In the genomic region with DNA sequence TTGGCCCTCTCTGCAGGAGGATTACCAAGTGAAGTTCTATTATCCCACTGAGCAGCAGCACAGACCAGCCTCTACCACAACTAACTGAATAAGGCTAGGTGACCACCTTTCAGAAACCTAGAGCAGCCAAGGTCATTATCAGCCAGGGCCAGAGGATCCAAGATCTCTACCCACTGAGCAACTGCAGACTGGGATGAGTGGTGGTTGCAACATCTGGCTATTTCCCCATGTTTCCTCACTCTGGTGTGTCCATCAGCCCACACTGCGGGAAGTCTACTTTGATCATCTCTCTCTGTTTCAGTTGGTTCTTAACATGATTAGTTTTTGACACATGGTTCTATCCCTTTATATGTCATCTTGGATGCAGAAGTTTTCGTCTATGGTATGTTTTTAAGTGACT, we compare ENCODE assay signal across 22 mouse cellular contexts.
"Had no signal": no experiment of that assay in that cellular context is flagged by ENCODE, and none has a peak within 500 bp of the region (broad histone marks: within the 10 kb centered on the region; RNA-seq: fewer than 3 reads in every experiment).

No protein-coding gene starts in this region.

- H3K4me3 ChIP-seq: gastrocnemius, adult 2 months; heart, adult 2 months; heart, embryonic 12.5 days; hindbrain, embryonic 12.5 days; intestine, embryonic 15.5 days; limb, embryonic 13.5 days; limb, embryonic 15.5 days; liver, embryonic 12.5 days had no signal

- H3K9me3 ChIP-seq: heart, embryonic 12.5 days; hindbrain, embryonic 12.5 days; intestine, embryonic 15.5 days; limb, embryonic 13.5 days; limb, embryonic 15.5 days; liver, embryonic 12.5 days had no signal

- ATAC-seq: hindbrain, embryonic 16.5 days; inflammation-experienced regulatory T-cells, adult 6 months; intestine, embryonic 15.5 days; intestine, postnatal 0 days; liver, embryonic 12.5 days had no signal

- H3K4me2 ChIP-seq: heart, embryonic 12.5 days; hindbrain, embryonic 12.5 days; hindbrain, embryonic 14.5 days; intestine, embryonic 15.5 days; limb, embryonic 13.5 days; limb, embryonic 15.5 days; liver, embryonic 12.5 days had no signal

- H3K4me1 ChIP-seq: intestine, embryonic 15.5 days; limb, embryonic 13.5 days; limb, embryonic 15.5 days; liver, embryonic 12.5 days had no signal

- H3K36me3 ChIP-seq: heart, embryonic 12.5 days; hindbrain, embryonic 12.5 days; intestine, embryonic 15.5 days; limb, embryonic 13.5 days; limb, embryonic 15.5 days; liver, embryonic 12.5 days had no signal

- H3K27me3 ChIP-seq: heart, embryonic 12.5 days; intestine, embryonic 15.5 days; limb, embryonic 13.5 days; limb, embryonic 15.5 days; liver, embryonic 12.5 days had no signal

- H3K27ac ChIP-seq: gastrocnemius, adult 2 months; heart, adult 2 months; hindbrain, embryonic 12.5 days; hindbrain, embryonic 14.5 days; intestine, embryonic 15.5 days; limb, embryonic 13.5 days; limb, embryonic 15.5 days; liver, embryonic 12.5 days had no signal

- DNase-seq: gastrocnemius, adult 2 months; gastrocnemius, postnatal 10 days; gastrocnemius, postnatal 25 days; heart, adult 11 months; heart, adult 2 months; kidney, adult 18-20 months; kidney, adult 8-10 months; kidney, postnatal 10 days; kidney, postnatal 25 days; layer of hippocampus, adult 9-11 months; layer of hippocampus, postnatal 36 days; left cerebral cortex, postnatal 4 days had no signal
